In the genomic region with DNA sequence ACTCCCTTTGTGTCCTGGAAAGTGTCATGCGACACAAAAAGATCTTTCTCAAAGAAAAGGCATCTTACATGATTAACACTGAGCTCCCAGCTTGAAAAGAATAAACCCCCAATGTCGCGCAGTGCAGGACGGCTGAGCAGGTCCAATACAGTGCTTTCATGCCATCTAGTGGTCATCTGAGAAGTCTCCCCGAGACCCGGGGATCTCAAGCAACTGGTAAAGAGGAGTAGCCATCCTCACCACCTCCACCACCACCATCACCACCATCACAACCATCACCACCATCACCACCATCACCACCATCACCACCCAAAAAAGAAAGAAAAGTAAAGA, we compare ENCODE assay signal across 9 mouse cellular contexts.
A peak's percentile ranks its signal among the peaks of the same experiment; 100 is the strongest.
DNase-seq lines count a peak whose midpoint lies in the region; ATAC-seq and TF ChIP-seq lines count a peak whose summit lies in the region.
"Had no signal": no experiment of that assay in that cellular context is flagged by ENCODE, and none has a peak within 500 bp of the region (broad histone marks: within the 10 kb centered on the region; RNA-seq: fewer than 3 reads in every experiment).

No protein-coding gene starts in this region.

- TF ChIP-seq EP300 in liver, embryonic 14.5 days (IDR thresholded peaks at IDR 0.05; ENCODE audit: low read depth), result no peak

- ATAC-seq in CD4-positive, CD25-positive, alpha-beta regulatory T cell, adult 4 months, result peak; percentile 47
- peak; percentile 67; the same call in 1 of the 2 replicates for ATAC-seq in embryonic facial prominence, embryonic 13.5 days (ENCODE audit: insufficient number of reproducible peaks, insufficient read depth, low FRiP score, low TSS enrichment, low read depth)
- ATAC-seq in heart, embryonic 12.5 days (ENCODE audit: insufficient number of reproducible peaks, low FRiP score), result peak; percentile 82; the same call in 1 of the 2 replicates
- ATAC-seq in liver, embryonic 14.5 days (ENCODE audit: insufficient read depth), result no peak
- peak; percentile 96 for ATAC-seq in neural tube, embryonic 15.5 days (ENCODE audit: low FRiP score)

- no peak overlapping the region for H3K9ac ChIP-seq in embryonic facial prominence, embryonic 13.5 days
- no peak overlapping the region for H3K9ac ChIP-seq in heart, embryonic 12.5 days
- no peak overlapping the region for H3K9ac ChIP-seq in liver, embryonic 14.5 days (replicated peaks)
- H3K9ac ChIP-seq in neural tube, embryonic 15.5 days (replicated peaks), result 0 out of 2 replicates have a peak overlapping the region, but pooled peaks have one; percentile 17
- H3K9ac ChIP-seq: heart, embryonic 15.5 days had no signal

- H3K4me1 ChIP-seq in embryonic facial prominence, embryonic 13.5 days, result no peaks in the 10 kb centered on the region
- no peaks in the 10 kb centered on the region for H3K4me1 ChIP-seq in heart, embryonic 12.5 days (replicated peaks)
- no peaks in the 10 kb centered on the region for H3K4me1 ChIP-seq in liver, embryonic 14.5 days (replicated peaks; ENCODE audit: control insufficient read depth in 2 of 2, insufficient read depth in 2 of 2, low read length in 1 of 2)
- peaks cover 12% of the 10 kb centered on the region for H3K4me1 ChIP-seq in neural tube, embryonic 15.5 days
- H3K4me1 ChIP-seq: heart, embryonic 15.5 days had no signal

- H3K36me3 ChIP-seq in embryonic facial prominence, embryonic 13.5 days, result no peaks in the 10 kb centered on the region
- no peaks in the 10 kb centered on the region for H3K36me3 ChIP-seq in heart, embryonic 12.5 days
- no peaks in the 10 kb centered on the region for H3K36me3 ChIP-seq in liver, embryonic 14.5 days (replicated peaks; ENCODE audit: control insufficient read depth, insufficient read depth, low read depth)
- H3K36me3 ChIP-seq in neural tube, embryonic 15.5 days, result no peaks in the 10 kb centered on the region
- H3K36me3 ChIP-seq: heart, embryonic 15.5 days had no signal

- peaks cover 10% of the 10 kb centered on the region; the same call in 1 of the 2 replicates for H3K27me3 ChIP-seq in embryonic facial prominence, embryonic 13.5 days
- 0 out of 2 replicates have a peak, but pooled peaks cover 3% of the 10 kb centered on the region for H3K27me3 ChIP-seq in heart, embryonic 12.5 days (replicated peaks)
- no peaks in the 10 kb centered on the region for H3K27me3 ChIP-seq in liver, embryonic 14.5 days (ENCODE audit: control insufficient read depth, insufficient read depth, low read length)
- no peaks in the 10 kb centered on the region for H3K27me3 ChIP-seq in neural tube, embryonic 15.5 days (replicated peaks)

- H3K4me2 ChIP-seq in embryonic facial prominence, embryonic 13.5 days, result no peak overlapping the region
- H3K4me2 ChIP-seq in heart, embryonic 12.5 days, result no peak overlapping the region
- H3K4me2 ChIP-seq in liver, embryonic 14.5 days (ENCODE audit: low read depth), result no peak overlapping the region
- H3K4me2 ChIP-seq in neural tube, embryonic 15.5 days, result peak overlapping the region; percentile 43
- H3K4me2 ChIP-seq: heart, embryonic 15.5 days had no signal

- WGBS in embryonic facial prominence, embryonic 13.5 days, result 0% methylated on average over 6 of the region's 6 CpGs
- WGBS in heart, embryonic 12.5 days, result under 1% methylated on average over 6 of the region's 6 CpGs
- 1% methylated on average over 6 of the region's 6 CpGs for WGBS in liver, embryonic 14.5 days (ENCODE audit: insufficient replicate concordance)
- 0% methylated on average over 6 of the region's 6 CpGs for WGBS in neural tube, embryonic 15.5 days

- H3K27ac ChIP-seq in embryonic facial prominence, embryonic 13.5 days, result no peak overlapping the region
- no peak overlapping the region for H3K27ac ChIP-seq in heart, embryonic 12.5 days (ENCODE audit: poor library complexity, severe bottlenecking)
- H3K27ac ChIP-seq in liver, embryonic 14.5 days, result no peak overlapping the region
- H3K27ac ChIP-seq in neural tube, embryonic 15.5 days (replicated peaks), result peak overlapping the region; percentile 75
- H3K27ac ChIP-seq: heart, embryonic 15.5 days had no signal

- H3K9me3 ChIP-seq in embryonic facial prominence, embryonic 13.5 days, result no peaks in the 10 kb centered on the region
- H3K9me3 ChIP-seq in heart, embryonic 12.5 days (replicated peaks), result no peaks in the 10 kb centered on the region
- H3K9me3 ChIP-seq in liver, embryonic 14.5 days (ENCODE audit: control insufficient read depth, low read length), result no peaks in the 10 kb centered on the region
- H3K9me3 ChIP-seq in neural tube, embryonic 15.5 days (replicated peaks), result no peaks in the 10 kb centered on the region
- H3K9me3 ChIP-seq: heart, embryonic 15.5 days had no signal

- peak; percentile 66 for TF ChIP-seq CTCF in liver, embryonic 14.5 days (IDR thresholded peaks at IDR 0.05; ENCODE audit: low read depth)

- DNase-seq in adrenal gland, postnatal 36 days, result peak; percentile 44 to 59
- peak; percentile 57 for DNase-seq in kidney, postnatal 14 days
- peak; percentile 4 to 7 (median 6) for DNase-seq in liver, embryonic 14.5 days (ENCODE audit: low read depth in 3 of 3, low spot score in 3 of 3)
- DNase-seq in thymus, postnatal 0 days (ENCODE audit: low spot score), result peak; percentile 26

- H3K4me3 ChIP-seq in embryonic facial prominence, embryonic 13.5 days, result no peak overlapping the region
- H3K4me3 ChIP-seq in heart, embryonic 12.5 days, result no peak overlapping the region
- no peak overlapping the region for H3K4me3 ChIP-seq in liver, embryonic 14.5 days (ENCODE audit: insufficient read depth in 1 of 2, low read depth in 2 of 2, low read length in 2 of 2)
- no peak overlapping the region for H3K4me3 ChIP-seq in neural tube, embryonic 15.5 days (replicated peaks)
- H3K4me3 ChIP-seq: heart, embryonic 15.5 days had no signal

Comparison
In these comparisons a context has a peak if more than half of its experiments do, and no peak if none do; other contexts are left out.
1. DNase-seq: peak in every context shown above with its lines; median percentile 57 in kidney, postnatal 14 days; 52 in adrenal gland, postnatal 36 days; 26 in thymus, postnatal 0 days; 6 in liver, embryonic 14.5 days.